Mouse (Mus musculus) ovary, postnatal 10 days (tissue): ENCODE data around the gene Tecpr2.

Source experiments
- DNase-seq: peaks from one replicate; pipeline ENCODE4 v3.0.0; 2022; ENCODE audit warnings: low spot score

Tecpr2 gene

DNA sequence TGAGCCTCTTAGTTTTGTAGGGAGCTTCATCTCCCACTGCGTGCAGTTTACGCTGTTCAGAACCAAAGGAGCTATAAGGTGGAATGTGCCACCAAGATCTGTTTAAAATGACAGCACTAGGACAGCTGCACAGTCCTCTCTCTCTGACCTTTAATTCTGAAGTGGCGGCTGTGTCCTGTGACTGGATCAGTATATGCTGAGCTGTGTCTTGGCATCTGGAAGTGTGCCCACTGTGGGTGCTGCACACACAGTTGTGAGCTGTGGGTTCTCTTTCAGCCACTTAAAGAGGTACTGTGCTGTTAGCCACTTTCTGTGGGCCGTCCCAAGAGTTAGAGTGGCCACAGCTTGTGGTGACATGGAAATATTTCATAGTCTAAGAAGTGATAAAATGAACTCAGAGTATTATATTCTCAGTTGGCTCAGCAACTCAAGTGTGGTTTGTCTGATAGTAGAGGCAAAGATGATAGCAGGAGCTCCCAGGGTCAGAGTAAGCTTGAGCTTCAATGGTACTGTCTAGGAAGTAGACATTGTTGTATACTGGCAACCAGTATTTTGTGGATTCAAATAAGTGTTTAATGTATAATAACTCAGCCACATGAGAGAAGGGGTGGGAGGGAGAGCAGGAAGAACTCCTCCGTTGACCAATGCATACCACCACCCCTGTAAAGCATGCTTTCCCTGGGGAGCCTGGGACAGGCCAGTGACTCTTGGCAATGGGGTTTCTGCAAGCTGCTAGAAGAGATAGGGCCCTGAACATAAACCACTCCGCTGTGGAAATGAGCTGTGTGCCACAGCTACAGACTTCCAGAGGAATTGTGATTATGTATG lies 59.2 kb downstream of the Tecpr2 start:
- DNase-seq = no peak

DNA sequence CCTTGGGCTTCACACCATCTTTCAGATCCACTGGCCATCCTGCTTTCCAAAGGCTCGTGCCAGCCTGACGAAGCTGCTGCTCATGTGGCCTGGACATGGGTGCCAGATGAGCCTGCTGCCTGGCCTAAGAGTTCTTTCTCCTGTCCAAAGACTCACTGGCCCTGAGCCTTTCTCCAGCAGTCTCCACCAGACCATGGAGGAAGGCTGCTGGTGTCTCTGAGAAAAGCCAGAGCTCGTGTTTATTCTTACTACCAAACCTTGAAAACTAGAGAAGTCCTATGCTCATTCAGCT lies 59.8 kb downstream of the Tecpr2 start:
- DNase-seq = no peak

DNA sequence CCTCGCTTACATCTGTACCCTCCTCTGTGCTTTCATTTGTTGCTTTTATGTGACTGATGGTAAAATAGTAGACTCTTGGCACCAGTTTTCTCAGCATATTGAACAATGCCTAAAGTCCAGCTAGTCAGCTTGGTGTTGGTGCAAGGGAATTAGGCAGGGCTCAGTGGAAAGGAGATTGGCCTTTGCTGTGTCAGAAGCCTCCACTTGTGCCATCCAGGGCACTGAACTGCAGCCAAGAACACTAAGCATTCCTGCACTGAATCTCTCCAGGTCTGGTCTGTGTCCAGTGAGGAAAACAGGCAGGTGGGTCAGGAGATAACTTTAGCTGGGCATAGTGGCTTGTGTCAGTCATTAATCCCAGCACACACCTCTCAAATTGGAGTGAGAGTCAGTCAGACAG lies 60.3 kb downstream of the Tecpr2 start:
- no peak for DNase-seq

DNA sequence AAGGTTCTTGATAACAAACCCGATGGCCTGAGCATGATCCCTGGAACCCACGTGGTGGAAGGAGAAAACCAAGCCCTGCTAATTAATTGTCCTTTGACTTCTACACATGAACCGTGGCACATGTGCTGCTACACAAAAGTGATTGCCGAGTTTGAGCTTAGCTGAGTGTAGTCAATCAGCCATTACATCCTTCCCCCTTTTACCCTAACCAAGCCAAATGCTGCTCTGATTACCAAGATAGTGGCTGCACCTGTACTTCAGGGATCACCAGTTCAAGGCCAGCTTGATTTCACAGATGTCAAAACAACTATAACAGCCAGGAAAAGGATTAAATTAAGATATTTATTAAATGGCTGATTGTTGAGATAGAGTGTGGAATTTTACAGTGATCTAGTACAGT lies 61.1 kb downstream of the Tecpr2 start:
- no peak for DNase-seq

DNA sequence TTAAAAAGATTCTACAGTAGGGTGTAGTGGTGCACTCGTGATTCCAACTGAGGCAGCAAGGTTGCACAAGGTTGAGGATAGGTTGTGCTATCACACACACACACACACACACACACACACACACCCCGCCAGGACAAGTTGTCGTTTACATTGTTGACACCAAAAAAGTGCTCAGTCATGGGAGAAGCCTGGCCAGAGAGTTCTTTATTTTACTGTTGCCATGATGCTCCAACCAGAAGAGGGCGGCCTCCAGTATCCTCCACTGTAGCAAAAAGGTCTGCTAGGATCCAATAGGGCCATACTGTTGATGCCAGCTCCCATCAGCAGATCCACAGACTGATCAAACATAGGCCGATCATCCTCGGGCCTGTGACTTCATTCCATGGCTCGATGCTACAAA lies 62.2 kb downstream of the Tecpr2 start:
- DNase-seq = no peak

DNA sequence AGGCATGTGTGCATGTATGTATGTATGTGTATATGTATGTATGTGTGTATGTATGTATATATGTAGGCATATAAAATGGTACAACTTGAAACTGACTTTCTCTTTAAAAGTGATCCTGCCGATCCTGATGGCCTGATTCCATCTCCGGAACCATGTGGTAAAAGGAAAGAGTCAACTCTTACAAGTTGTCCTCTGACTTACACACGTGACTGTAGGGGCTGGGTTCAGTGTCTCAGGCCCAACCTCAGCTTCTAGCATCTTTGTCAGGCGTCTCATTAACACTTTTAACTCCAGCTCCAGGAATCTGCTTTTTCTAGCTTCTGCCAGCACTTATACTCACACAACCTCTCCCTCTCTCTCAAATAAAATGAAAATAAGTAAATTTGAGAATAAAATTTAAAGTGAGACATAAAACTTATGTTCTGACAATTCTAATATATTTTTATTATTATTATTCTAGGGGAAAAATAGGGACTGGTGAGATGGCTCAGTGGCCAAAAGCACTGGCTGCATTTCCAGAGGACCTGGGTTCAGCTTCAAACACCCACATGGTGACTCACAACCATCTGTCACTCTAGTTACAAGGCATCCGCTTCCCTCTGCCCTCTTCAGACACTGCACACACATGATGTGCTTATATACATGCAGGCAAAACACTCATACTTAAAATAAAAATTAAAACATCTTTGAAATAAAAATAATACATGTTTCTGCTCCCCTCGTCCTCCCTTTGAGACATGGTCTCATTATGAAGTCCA lies 63.7 kb downstream of the Tecpr2 start:
- DNase-seq = no peak

DNA sequence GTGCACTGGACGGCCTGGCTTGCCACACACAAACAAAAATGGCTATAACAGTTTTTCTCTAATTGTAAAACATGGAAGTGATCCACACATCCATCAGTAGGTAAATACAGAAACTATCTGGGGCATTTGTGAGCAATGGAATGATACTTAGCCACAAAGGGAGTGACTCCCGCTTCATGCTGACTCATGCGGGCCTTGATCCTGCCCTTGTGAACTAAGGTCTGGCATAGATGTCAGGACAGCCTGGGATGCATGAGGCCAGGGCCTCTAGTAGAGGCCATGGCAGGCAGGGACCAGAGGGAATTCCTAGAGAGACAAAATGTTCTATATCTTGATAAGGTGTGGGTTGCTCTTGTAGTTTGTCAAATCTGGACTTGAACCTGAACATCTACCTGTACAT lies 64.4 kb downstream of the Tecpr2 start:
- no peak for DNase-seq

DNA sequence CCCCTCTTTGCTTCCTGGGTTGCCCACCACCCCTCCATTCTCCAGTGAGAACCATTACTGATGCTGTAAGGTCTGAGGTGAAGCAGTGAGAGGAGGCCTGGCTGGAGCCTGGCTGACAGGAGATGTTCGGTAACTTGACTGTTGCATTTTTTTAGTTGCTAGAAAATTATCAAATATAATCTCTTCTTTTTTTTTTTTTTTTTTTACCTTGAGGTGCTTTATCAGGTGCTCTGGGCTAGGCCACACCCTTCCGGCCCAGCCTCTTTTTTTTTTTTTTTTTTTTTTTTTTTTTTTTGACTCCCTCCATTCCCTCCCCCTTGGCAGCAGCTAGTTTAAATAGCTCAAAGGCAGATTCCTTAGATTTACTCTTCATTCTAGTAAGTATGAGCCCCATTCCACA lies 64.8 kb downstream of the Tecpr2 start:
- DNase-seq = no peak

DNA sequence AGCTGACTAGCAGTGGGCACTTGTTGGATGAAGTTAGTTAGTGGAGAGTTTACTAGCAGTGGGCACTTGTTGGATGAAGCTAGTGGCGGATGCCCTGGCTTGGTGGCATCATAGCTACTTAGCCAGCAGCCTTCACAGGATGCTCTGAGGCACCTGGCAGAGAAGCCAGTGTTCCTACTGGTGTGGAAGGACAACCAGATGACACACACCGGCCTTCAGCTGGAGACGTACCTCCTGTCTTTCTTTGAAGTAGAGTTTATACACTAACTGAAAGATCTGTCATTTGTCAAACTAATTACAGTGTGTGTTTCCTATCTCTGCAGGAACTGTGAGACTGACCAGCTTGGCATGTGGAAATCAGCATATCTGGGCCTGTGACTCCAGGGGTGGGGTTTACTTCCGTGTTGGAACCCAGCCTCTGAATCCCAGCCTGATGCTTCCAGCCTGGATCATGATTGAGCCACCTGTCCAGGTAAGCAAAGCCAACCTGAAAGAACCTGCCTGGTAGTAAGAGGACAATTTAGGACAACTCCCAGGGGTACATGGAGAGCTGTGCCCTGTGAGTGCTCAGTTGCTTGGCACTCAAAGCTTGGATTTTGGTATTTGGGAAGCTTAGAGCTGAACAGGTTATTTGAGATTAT lies 65.4 kb downstream of the Tecpr2 start:
- DNase-seq = no peak

DNA sequence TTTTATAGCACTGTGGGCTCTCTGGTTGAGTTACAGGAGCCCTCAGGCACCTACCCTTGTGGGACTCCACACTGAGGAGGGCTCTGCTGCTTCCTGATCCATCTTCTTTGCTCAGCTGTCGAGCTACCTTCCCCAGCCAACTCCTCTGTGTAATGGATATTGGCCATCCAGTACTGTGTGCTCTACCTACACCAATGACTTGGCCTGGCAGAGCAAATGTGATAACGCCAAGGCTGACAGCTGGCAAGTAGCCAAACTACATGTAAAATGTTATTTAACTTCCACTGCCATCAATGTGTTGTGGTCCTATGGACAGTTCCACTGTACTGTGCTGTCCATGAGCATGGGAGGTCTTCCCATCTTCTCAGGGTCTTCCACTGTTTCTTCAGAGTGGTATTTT lies 72.9 kb downstream of the Tecpr2 start:
- DNase-seq = no peak

DNA sequence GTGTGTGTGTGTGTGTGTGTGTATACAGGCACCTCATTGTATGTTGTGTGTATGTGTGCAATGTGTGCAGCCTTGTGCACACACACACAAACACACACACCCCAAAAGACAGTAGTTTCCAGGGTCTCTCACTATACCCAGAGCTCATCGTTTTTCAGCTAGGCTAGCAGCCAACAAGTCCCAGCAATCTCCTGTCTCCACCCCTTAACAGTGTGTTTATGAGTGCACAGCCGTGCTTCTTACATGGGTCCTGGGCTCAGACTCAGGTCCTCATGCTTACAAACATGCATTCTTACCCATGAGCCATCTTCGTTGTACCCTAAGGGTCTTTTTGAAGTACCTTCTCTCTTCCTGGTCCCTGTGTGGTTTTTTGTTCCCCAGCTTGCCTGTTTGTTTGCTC lies 76.4 kb downstream of the Tecpr2 start:
- DNase-seq = no peak

DNA sequence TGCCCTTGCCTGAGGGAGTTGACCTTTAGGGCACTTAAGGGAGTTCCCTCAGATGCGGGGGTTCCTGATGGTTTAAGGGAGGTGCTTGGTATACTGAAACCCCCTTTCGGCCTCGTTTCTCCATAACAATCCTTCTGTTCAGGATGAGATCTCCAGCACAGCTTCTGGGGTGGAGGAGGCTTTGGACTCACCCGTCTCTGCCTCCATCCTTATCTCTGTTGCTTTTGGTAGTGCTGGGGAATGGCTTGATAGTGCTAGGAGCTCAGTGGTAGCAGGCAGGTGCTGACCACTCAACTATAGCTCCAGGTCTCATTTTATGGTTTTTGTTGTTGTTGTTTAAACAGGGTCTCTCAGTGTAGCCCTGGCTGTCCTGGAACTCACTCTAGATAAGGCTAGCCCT lies 77.0 kb downstream of the Tecpr2 start:
- DNase-seq = no peak

DNA sequence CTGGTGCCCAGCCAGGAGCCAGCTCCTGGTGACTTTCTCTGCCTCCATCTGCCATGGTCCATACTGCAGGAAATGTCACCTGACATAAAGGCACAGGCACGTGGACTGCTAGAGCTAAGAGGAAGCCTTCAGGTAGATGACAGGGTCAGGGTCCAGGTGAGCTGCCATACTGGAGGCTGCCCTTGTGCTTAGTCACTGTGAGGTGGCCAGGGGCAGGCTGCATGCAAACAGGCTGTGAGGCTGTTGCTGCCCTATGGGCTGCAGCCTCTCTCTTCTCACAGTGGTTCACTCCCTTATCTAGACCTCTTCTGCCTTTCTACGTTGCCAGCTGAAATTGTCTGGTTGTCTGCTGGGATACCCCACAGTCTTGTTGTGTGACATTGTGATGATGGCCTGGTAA lies 78.1 kb downstream of the Tecpr2 start:
- no peak for DNase-seq

DNA sequence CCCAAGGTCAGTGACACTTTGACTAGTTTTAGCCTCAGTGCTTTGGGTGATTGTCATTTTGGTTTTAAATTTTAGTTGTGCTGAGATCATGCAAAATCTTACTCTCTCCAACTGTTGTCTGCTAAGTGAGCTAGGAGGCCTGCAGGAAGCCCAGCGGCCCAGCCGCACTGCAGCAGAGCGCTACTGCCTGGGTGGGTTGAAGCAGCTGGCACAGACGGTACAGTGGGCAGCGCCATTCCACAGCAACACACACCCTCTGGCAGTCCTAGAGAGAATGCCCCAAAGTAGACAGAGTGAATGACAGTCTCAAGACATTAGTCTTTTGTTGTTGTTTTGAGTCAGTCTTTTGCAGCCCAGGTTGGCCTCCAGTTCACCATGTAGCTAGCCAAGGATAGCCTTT lies 81.3 kb downstream of the Tecpr2 start:
- no peak for DNase-seq

DNA sequence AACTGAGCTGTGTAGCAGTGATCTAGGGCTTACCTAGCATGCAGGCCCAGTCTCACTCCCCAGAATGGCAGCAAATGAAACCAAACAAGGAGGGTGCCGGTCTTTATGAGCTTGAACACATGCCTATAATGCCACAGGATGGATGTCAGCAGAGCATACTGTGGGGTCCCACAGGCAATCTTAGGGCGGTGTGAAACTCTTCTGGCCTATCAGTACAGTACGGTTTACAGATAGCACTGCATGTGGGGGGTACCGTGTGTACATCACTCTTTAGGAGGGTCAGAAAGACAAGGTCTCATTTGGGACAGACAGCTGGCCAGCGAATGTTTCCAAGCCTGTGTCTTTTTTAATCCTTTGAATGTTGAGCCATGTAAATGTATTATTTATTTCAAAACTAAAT lies 82.9 kb downstream of the Tecpr2 start:
- DNase-seq = no peak

DNA sequence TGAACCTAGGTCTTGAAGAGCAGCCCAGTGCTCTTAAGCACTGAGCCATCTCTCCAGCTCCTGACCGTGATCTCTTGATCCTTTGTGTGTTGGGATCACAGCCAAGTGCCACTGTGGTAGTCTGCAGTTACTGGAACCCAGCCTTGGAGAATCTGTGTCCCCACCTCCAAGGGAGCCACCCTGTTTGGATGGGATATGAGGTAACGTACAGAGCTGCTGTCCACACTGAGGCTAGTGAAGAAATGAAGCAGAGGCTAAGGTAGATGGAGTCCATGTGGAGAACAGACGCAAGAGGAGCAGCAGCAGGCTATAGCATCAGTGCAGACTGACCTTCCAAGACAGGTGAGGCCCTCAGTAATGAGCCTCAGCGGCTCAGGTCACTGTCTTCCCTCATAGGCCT lies 84.8 kb downstream of the Tecpr2 start:
- DNase-seq = no peak

DNA sequence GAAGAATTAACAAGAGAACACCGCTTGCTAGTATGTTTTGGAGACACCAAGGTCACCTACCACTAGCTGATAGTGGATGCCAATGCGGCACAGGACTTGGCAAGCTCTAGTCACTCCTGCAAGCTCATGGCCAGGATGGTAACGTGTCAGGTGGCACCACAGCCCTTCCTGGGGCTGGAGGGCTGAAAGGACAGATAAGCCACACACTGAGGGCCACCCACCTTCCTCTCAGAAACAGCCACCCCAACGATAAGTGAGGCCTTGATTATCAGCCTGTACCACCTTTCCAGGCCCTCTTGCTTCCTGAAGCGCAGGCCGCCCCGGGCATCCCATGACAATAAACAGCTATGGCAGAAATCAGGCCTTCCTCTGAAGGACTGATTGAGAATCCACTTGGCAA lies 85.2 kb downstream of the Tecpr2 start:
- no peak for DNase-seq

DNA sequence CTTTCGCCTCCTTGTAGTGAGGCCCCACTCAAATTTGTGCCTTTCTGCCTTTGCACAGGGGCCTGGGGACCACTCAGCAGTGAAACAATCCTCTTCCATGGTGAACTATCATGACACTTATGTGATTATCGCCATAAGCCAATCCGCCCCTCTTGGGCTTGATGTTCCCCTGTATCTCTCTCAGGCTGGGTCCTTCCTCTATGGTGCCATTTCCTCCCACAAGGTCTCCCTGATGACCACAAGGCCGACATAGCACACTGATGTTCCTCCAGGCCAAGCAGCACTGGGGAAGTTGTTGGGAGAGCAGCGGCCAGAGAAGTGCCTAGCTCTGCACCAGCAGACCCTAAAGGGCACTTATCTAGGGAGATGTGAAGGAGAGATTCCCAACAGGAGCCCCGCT lies 85.7 kb downstream of the Tecpr2 start:
- DNase-seq = no peak

DNA sequence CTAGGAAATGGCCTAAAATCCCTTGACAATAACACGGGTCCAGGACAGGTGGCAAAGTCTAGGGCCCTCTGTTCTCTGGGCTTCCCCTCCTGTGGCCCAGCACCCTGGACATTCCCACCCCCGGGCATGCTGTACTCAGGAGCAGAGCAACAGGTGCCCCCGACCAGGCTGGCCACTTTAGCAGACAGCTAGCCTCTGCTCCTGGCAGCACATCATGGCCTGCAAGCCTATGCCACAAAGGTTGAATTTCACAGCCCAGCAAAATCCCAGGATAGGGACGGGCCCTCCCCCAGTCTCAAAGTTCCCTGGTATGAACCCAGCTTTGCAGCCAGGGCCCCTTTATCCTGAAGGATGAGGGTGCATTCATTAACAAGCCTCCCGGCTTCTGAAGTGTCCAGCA lies 86.3 kb downstream of the Tecpr2 start:
- no peak for DNase-seq

DNA sequence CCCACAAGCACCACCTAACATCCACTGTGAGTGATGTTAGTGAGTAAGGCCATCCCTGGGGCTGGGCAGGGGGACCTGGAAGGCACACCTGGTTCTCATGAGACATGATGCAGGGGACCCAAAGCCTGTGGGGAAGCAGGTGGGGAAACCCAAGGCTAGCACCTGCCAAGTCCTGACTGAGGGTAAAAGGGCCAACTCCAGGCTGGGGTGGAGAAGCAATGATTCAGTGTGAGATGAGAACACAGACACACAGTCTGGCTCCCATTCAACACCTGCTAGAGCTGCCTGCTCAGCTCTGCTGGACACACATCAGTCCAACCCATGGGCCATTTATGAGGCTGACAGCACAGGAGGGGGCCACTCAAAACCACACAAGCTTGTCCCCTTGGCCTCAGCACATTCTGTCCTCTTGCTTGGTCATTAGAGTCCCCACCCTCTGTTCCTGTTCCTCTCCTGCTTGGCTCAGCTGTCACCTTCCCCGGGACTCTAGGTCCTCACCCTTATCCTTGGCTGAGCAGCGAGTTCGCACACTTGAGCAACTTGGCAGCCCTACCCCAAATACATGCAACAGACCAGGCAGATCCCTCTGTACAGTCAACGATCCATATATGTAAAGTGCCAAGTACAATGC lies 86.9 kb downstream of the Tecpr2 start:
- no peak for DNase-seq

DNA sequence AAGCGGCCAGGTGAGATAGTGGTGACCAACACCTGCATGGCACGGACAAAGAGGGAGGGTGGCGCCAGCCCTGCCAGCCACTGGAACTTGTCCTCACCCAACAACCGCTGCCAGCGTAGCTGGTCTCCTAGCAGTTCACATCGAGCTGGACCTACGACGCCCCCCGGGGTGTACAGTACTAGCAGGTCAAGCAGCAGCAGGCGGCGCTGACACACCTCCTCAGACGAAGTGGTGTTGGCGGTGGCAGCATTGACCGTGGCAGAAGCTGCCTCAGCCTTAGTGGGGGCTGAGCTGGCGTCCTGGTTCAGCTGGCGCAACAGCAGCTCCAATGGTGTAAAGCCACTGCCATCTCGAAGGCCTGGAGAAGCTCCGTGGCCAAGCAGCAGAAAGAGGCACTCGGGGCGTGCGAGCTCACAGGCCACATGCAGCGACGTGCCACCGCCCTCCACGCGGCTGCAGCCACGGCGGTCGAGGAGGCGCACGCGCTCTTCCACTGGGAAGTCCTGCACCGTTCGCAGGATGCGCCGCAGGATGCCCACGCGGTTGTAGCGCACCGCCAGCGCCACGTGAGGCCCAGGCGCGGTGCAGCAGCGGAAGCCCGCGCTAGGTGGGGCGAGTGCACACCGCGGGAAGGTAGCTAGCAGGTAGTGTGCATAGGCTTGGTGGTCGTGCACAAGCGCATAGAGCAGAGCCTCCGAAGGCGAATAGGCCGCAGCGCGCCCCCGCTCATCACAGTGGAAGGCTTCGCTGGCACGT lies 87.7 kb downstream of the Tecpr2 start:
- no peak for DNase-seq

DNA sequence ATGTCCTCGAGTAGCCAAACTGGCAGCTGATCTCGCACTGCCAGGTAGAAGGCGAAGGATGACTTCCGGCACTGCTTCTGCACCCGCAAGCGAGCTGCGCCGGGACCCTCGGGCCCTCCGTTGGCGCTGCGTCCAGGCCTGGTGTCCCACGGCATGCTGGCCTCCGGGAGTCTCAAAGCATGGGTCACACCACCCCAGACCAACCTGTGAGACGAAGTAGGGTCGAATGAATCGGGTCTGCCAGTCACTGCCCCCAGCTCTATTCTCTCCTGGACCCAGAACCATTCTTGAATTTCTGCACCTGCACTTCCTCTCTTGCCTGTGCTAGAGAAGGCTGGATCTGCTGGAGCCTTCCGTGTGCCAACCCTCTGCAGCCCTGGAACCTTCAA lies 88.3 kb downstream of the Tecpr2 start:
- no peak for DNase-seq
